Mouse (Mus musculus) cerebellum, postnatal 4 days (tissue): ENCODE results near the gene Ccl28.
"Not testable (repeated sequence)": the region's sequence is repeated elsewhere in the genome, so short reads cannot be mapped to it uniquely, and the experiment has no call there.

Experiments used
- DNase-seq, 2 experiments: peaks; one replicate each; pipeline ENCODE4 v3.0.0; 2022; ENCODE audit warnings: low spot score in 2 of 2, mixed read lengths in 1 of 2

Ccl28 gene

GRCm38 (mm10) chr13:119623634-119624033 lies at the start of gene Ccl28:
Ccl28 (plus strand) TSS chr13:119623819.
- DNase-seq = no peak

- peak; percentile 18 to 51 for DNase-seq
These were observed 27.1 kb upstream of the Ccl28 start for GRCm38 (mm10) chr13:119596321-119597211.

- DNase-seq = peak in 1 of 2 experiments; percentile 59
These were observed 25.2 kb upstream of the Ccl28 start for GRCm38 (mm10) chr13:119598466-119598865.

GRCm38 (mm10) chr13:119599066-119599465 lies 24.6 kb upstream of the Ccl28 start:
- peak; percentile 33 to 44 for DNase-seq

GRCm38 (mm10) chr13:119599498-119599897 lies 24.1 kb upstream of the Ccl28 start:
- not testable (repeated sequence) for DNase-seq

DNA sequence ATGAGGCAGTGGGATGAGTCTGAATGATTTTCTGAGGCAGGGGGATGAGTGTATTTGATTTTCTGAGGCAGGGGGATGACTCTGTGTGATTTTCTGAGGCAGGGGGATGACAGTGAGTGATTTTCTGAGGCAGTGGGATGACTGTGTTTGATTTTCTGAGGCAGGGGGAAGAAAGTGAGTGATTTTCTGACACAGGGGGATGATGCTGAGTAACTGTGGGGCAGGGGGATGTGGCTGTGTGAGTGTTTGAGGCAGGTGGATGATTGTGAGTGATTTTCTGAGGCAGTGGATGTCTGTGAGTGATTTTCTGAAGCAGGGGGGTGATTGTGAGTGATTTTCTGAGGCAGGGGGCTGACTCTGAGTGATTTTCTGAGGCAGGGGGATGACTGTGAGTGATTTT lies 23.5 kb upstream of the Ccl28 start:
- peak; percentile 67 to 91 for DNase-seq

GRCm38 (mm10) chr13:119602688-119603331 lies 20.8 kb upstream of the Ccl28 start:
- peak; percentile 55 to 74 for DNase-seq

GRCm38 (mm10) chr13:119603890-119604289 lies 19.7 kb upstream of the Ccl28 start:
- not testable (repeated sequence) for DNase-seq

GRCm38 (mm10) chr13:119604322-119604721 lies 19.3 kb upstream of the Ccl28 start:
- DNase-seq = not testable (repeated sequence)

GRCm38 (mm10) chr13:119618841-119619240 lies 4.8 kb upstream of the Ccl28 start:
- no peak for DNase-seq

- no peak for DNase-seq
These were observed 3.9 kb upstream of the Ccl28 start for GRCm38 (mm10) chr13:119619735-119620134.

- DNase-seq = peak in 1 of 2 experiments; percentile 29
These were observed 2.3 kb downstream of the Ccl28 start for GRCm38 (mm10) chr13:119625952-119626351.

DNA sequence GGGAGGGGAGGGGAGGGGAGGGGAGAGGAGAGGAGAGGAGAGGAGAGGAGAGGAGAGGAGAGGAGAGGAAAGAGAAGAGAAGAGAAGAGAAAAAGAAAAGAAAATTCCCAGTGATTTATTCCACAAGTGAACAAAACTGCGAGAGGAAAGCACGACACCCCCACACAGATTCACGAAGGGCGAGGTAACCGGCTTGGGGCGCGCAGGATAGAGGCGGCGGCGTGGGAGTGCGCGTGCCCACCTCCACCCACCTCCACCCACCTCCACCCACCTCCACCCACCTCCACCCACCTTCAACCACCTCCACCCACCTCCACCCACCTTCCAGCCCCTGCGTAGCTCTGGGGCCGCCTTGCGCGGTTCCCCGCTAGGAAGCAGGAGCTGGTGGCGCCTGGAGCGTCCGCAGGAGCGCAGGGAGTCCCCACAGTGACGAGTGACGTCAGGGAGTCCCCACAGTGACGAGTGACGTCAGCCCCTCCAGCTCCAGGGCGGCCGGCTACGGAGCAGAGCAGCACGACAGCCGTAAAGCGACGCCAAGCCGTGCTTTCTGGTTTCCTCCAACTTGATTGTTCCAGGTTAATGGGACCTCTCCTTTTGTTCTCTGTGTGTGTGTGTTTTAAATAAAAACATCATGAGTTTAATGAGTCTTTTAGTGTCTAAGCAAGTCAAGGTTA lies 8.0 kb downstream of the Ccl28 start:
- DNase-seq = peak; percentile 53 to 81

DNA sequence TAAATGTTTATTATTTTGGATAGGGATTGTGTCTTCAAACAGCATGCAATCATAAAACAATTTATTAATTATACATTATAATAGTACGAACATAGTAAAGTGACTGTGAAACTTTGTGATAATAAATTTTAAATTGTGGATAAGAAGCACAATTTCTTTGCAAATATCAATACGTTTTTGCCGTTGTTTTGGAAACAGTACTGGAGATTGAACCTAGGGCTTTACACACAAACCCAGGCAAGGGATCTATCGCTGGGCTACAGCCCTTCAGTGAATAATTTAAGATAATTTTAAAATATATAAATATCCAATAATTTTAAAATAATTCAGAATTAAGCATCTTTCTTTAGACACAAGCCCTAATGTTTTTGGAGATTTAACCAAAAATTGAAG lies 8.5 kb downstream of the Ccl28 start:
- no peak for DNase-seq

DNA sequence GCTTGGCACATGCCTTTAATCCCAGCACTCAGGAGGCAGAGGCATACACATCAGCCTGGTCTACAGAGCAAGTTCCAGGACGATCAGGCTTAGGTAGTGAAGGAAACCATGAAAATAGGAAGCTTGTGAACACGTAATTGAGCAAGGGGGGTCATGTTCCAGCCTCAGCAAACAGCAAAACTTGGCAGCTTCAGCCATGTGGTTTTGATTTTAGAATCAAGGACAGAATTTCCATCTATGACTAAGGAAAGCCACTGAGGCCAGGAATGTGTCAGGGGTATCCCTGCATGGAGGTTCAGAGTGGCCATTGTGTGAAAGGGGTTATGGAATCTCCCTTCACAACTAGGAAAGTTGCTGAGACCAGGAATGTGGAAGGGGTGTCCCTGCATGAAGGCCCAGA lies 11.9 kb downstream of the Ccl28 start:
- no peak for DNase-seq

GRCm38 (mm10) chr13:119637837-119638236 lies 14.2 kb downstream of the Ccl28 start:
- no peak for DNase-seq

DNA sequence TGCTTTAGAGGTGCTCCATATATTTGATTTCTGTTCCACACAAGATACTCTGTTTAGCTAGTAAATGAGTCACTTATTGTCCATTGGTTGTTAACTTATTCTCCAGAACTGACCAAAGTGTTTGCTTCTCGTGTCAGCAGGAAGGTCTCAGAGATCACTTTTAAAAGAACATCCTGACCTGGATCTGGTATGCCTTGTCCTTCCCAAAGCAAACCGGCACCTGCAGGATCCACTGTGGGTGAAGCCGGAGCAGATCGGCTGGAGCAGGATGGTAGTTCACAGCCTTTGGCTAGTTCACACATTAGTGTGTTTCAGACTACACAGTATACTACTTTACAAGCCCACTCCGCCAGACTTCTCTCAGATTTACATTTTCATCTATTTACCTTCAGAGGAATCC lies 14.8 kb downstream of the Ccl28 start:
- no peak for DNase-seq

GRCm38 (mm10) chr13:119639302-119639701 lies 15.7 kb downstream of the Ccl28 start:
- DNase-seq = no peak

DNA sequence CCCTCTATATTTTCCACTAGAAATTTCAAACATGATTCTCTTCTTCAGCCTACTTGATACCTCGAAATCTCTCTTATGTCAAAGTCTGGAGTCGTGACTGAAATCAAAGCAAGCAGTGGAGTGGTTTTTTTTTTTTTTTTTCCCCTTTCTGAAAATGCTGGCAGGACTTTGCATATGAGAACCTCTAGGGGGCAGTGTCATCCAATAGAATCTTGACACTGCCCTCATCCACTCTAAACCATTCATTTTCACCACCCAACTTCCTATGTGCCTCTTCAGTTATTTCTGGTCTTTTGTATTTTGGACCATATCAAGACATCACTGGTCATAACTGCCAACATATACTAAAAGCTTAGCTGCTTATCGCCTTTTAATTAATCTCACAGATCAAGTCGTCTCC lies 16.9 kb downstream of the Ccl28 start:
- no peak for DNase-seq

DNA sequence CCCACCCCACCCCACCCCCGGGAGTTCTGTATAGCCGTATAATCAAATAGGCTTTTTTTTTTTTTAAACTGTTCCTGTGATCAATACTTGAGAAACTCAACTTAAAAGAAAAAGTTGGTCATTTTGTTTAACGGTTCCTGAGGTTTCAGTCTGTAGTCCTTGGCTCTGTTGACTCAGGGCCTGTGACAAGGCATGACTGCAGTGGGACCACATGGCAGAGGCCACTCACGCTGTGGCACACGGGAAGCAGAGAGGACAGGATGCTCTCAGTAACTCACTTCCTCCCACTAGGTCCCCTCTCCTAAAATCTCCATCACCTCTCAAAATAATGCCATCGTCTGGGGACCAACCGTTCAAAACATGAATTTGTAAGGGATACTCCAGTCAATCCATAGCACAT lies 17.5 kb downstream of the Ccl28 start:
- no peak for DNase-seq

DNA sequence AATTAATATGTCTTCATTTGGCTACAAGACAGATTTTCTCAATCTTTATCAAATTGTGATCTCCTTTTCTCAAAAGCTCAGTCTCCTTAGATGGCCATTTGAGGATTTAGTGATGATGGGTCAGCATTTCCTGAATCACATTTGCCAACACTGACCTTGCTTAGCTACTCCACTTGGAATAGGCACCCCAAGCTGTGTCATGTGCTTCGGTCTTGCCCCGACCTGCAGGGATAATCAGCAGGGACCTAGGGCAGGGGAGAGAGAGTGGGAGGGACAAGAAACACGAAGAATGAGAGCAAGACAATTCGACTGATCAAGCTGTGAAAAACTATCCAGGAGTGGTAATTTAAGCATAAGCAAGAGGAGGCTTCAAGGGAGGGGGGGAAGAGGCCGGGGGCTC lies 21.1 kb downstream of the Ccl28 start:
- no peak for DNase-seq

- no peak for DNase-seq
These were observed 22.9 kb downstream of the Ccl28 start for GRCm38 (mm10) chr13:119646511-119646910.
